Mouse (Mus musculus) kidney, postnatal 14 days (tissue): ENCODE results near the gene Opa3.

Experiments
- DNase-seq: peaks from one replicate; pipeline ENCODE4 v3.0.0; 2022; ENCODE audit warnings: mixed read lengths

Opa3 gene

GRCm38 (mm10) chr7:19227883-19228792, at the start of gene Opa3:
TSS of gene Opa3 (plus strand) at chr7:19228334.
- peak; percentile 100 for DNase-seq

DNA sequence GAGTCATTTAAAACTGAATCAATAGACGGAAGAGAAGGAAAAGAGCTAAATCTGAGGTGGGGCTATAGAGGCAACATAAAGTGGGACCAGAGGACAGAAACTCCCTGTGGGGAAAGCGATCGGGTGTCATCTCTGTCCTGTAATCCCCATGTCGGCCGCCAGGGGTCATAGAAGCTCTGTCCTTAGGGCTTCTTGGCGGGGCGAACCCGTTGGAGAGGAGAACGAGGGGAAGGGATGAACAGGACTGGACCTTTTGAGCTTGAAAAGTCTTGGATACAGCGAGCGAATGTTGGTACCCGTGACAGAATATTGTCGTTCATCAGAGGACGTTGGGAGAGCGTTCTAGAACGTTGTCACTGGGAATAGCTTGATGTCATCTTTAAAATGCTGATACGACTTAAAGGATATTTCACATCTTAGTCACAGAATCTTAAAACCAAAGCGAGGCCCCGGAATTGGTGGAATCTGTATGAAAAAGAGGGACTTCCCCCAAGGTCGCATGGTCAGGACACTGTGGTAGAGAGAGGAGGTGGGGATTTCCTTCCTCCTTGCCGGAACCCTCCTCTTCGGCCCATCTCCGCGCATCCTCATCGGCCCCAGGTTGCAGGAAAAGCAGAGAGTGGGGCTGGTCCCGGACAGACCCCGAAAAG, 49.6 kb upstream of the Opa3 start:
- peak; percentile 76 for DNase-seq

- DNase-seq: peak; percentile 77
Measured at GRCm38 (mm10) chr7:19179173-19179572, 49.0 kb upstream of the Opa3 start.

DNA sequence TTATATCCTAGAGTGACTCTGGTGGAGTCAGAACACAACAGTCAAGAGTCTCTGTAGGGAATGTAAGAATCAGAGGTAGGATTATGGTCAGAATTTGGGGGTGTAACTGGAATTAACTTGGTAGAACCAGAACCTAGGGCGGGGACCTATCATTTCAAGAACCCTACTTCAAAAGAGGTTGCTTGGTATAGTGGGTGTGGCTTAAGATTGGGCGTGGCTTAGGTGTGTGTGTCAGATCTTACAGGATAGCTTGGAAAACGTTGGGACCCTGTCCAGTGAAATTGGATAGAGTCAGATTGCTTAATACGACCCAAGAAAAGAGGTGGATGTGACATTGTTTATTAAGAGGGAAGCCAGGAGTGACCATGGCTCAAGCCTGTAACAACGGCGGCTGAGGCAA, 48.2 kb upstream of the Opa3 start:
- DNase-seq: no peak

GRCm38 (mm10) chr7:19180862-19181429, 47.2 kb upstream of the Opa3 start:
- DNase-seq: peak; percentile 75

DNA sequence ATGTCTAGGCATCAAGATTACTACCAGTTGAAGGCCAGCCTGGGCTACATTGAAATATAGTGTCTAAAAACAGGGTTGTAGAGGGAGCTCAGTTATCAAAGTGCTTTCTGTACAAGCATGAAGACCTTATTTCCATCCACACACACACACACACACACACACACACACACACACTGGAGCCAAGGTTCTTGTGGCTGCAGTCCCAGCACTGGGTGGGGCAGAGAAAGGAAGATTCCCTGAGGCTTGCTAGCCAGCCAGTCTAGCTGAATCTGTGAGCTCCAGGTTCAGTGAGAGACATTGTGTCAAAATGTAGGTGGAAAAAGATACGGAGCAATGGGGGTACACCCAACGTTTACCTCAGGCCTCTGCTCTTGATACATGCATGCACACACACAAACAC, 43.9 kb upstream of the Opa3 start:
- DNase-seq: no peak

DNA sequence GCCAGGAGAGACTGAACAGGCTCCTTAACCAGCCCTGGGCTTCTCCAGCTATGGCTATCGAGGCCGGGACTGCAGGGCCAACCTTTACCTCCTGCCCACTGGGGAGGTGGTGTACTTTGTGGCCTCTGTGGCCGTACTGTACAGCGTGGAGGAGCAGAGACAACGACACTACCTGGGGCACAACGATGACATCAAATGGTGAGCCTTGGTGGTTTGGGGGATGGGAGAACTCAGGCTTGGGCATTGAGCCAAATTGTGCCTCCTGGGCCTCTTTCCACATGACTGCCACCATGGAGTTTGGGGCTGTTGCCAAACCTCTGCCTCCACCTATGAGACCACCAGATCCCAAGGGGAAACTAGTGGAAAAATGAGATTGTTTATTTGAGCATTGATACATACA, 43.4 kb upstream of the Opa3 start:
- DNase-seq: peak; percentile 56

DNA sequence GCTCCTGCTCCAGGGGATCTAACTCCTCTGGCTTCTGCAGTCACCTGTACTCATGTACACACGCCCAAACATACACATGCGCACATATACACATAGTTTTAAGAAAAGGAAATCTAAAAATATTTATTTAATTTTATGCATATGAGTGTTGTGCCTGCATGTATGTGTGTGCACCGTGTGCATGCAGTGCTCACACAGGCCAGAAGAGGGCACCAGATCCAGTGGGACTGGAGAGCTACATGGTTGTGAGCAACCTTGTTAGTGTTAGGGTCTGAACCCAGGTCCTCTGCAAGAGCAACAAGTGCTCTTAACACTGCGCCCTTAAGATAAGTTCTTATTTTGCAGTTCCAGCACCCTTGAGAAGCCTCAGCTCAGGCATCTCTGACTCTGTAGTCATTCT, 33.5 kb upstream of the Opa3 start:
- no peak for DNase-seq

GRCm38 (mm10) chr7:19196676-19197075, 31.5 kb upstream of the Opa3 start:
- DNase-seq: no peak

DNA sequence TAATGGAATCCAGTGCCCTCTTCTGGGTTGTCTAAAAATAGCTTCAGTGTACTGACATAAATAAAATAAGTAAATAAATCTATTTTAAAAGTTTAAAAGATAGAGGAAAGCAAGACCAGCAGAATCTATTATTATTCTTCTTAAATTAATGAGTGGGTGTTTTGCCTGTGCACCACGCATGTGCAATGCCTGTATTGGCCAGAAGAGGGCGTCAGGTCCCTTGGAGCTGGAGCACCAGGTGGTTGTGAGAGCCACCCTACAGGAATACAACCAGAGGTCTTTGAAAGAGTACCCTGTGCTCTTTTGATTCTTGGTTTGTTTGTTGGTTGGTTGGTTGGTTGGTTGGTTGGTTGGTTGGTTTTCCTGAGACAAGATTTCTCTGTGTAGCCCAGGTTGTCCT, 30.1 kb upstream of the Opa3 start:
- no peak for DNase-seq

GRCm38 (mm10) chr7:19201660-19202059, 26.5 kb upstream of the Opa3 start:
- no peak for DNase-seq

- DNase-seq: no peak
Measured at GRCm38 (mm10) chr7:19202065-19202850, 25.9 kb upstream of the Opa3 start.

DNA sequence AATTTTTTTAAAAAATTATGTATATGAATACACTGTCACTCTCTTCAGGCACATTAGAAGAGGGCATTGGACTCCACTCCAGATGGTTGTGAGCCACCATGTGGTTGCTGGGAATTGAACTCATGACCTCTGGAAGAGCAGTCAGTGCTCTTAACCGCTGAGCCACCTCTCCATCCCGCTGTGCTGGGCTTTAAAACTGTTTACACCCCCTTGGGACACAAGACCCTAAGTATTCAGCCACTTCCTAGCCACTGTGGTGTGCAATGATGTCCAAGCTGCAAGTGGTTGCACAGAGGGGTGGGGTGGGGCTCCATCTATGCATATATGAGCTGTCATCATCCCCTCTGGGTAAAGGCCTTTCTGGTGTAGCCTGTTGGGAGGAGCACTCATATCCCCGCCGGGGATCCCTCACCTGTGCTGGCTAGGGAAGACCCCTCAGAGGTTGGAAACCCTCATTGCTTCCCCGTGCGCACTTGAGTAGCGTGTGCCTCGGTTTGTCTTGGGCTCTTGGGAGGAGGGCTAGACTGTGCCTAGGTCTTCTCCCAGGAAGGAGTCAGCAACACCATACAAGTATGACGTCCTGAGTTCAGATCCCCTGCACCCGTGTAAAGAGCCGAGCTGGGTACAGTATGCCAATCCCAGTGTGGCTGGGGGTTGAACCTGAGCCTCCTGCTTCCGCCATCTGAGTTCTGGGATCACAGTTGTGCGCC, 19.8 kb upstream of the Opa3 start:
- DNase-seq: no peak

DNA sequence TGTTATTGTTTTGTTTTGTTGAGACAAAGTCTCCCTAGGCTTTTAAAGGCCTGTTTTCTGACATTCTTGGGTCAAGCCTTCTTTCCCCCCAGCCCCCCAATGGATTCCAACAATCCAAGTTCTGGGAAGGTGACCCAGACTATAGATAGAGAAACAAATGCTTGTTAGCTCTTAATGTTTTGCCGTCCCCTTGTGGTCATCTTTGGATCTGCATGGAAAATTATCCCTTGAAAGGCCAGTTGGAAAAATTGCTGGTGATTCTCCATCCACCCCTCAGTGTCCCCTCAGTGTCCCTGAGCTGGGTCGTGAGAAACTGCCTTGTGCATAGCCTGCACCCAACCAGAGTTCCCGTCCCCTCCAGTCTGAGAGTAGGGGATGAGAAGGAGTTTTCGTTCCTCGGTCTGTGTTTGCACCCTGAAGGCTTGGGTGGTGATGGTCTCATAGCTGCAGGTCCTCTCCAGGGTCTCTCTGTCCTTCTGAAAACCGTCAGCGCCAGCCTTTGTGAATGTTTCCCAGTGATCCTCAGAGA, 19.1 kb upstream of the Opa3 start:
- DNase-seq: peak; percentile 75

GRCm38 (mm10) chr7:19209494-19209893, 18.6 kb upstream of the Opa3 start:
- DNase-seq: no peak

DNA sequence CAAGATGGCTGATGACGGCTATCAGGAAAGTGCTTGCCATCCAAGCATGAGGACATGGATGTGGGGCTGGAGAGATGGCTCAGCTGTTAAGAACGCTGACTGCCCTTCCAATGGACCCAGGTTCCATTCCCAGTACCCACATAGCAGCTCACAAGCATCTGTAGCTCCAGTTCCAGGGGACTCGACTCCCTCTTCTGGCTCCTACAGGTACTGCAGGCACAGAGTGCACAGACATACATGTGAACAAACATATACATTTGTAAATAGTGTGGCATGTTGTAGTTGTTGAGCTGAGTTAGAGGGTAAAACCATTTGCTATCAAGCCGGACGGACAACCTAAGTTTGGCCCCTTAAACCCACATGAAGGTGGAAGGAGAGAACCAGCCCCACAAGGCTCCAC, 18.1 kb upstream of the Opa3 start:
- DNase-seq: no peak

- DNase-seq: peak; percentile 34
Measured at GRCm38 (mm10) chr7:19211041-19211675, 17.0 kb upstream of the Opa3 start.

GRCm38 (mm10) chr7:19211996-19212755, 16.0 kb upstream of the Opa3 start, which contains the start of gene Gpr4:
TSS of gene Gpr4 (plus strand) at chr7:19212538.
- DNase-seq: peak; percentile 75

DNA sequence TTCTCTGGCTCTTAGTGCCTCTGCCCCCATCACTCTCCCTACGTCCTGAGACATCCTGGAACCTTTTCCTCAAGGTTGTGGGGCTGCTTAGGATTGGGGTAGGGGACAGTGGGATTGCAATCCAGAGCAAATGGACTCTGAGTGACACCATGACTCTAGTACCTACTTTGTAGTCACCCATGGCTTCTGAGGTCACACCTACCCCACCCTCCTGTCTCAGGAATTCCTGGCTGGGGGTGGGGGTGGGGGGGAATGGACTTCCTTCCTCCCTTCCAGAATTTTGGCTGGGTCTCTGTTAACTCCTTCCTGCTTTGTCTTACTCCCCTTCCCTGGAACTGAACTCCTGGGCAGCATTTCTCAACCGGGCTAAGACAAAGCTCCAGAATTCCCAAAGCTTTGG, 14.7 kb upstream of the Opa3 start:
- no peak for DNase-seq

DNA sequence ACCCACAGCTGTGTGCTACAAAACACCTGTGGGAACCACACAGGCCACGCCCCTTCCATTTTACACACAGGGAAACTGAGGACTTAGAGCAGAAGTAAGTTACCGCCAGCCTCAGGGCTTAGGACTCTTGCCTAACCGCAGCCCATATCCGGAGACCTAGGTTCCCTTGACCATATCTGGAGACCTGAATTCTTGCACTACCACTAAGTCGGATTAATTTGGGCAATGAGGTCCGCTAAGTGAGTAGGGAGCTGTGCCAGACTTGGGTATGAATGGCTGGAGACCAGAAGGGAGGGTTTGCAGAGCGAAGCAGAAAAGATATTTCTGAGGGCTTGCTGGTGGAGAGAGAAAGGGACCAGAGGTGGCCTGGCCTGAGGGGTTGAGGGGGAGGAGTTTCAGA, 13.8 kb upstream of the Opa3 start:
- DNase-seq: no peak

DNA sequence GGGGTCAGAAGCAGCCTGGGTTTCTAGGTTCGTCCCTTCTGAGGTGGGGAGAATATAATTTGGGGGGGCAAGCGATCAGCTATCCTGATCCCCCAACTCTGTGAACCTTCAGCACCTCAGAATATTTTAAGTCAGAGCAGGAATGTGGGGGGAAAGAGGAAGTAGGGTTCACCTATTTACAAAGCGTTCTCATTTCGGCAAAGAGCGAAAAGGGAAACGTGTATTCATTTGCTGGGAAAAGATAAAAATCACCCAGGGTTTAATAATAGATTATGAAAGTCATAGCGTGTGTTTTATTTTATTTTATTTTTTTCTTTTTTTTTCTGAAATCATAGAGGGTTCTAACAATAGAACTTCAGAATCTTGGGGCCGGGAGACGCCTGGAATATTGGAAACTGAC, 13.2 kb upstream of the Opa3 start:
- DNase-seq: no peak
